Comparison of ENCODE assay signal across 8 mouse cellular contexts in genomic region chr2:93822045-93822749, GRCm38 (mm10). TPM values are rescaled to one million over a fixed set of nuclear protein-coding genes. Genes with fewer than 3 reads are reported as not detected.
A peak's percentile ranks its signal among the peaks of the same experiment; 100 is the strongest.
DNase-seq lines count a peak whose midpoint lies in the region; ATAC-seq lines count a peak whose summit lies in the region.

Ext2 (minus strand) TSS chr2:93822568.

- ATAC-seq in intestine, embryonic 14.5 days (replicated peaks; ENCODE audit: low FRiP score, low TSS enrichment, low read depth): peak; percentile 92

- no peaks in the 10 kb centered on the region for H3K9me3 ChIP-seq in intestine, embryonic 14.5 days (ENCODE audit: control insufficient read depth, low read length)

- under 1% methylated on average over 65 of the region's 66 CpGs for WGBS in intestine, embryonic 14.5 days

- no peak within 1 kb of the TSS for H3K27ac ChIP-seq in intestine, embryonic 14.5 days (ENCODE audit: low read depth)

- DNase-seq in adrenal gland, adult (ENCODE audit: inconsistent age in 2 of 2, low spot score in 1 of 2): peak; percentile 91 to 98
- DNase-seq in embryo, embryonic 10.5 days (ENCODE audit: low spot score): peak; percentile 92
- DNase-seq in gastrocnemius, postnatal 25 days: peak; percentile 81
- peak; percentile 93 for DNase-seq in intestine, embryonic 14.5 days (ENCODE audit: low spot score)
- DNase-seq in left cerebral cortex, postnatal 14 days (ENCODE audit: low spot score in 2 of 2): peak; percentile 79 to 95
- DNase-seq in mesoderm, embryonic 11.5 days (ENCODE audit: low read depth, low spot score): peak; percentile 92
- DNase-seq in right cerebral cortex, postnatal 36 days (ENCODE audit: low spot score in 2 of 2): peak; percentile 72 to 76
- peak; percentile 82 for DNase-seq in yolk sac, embryonic 10.5 days (ENCODE audit: low spot score)

- intact Hi-C loops in left cerebral cortex, postnatal 14 days (cut with DNase I): no loop called here

- no peaks in the 10 kb centered on the region for H3K27me3 ChIP-seq in intestine, embryonic 14.5 days (replicated peaks; ENCODE audit: control insufficient read depth, insufficient read depth, low read length)

- peak within 1 kb of the TSS; percentile 88 for H3K4me3 ChIP-seq in intestine, embryonic 14.5 days (ENCODE audit: low read depth, low read length)

- peak within 1 kb of the TSS; percentile 90 for H3K9ac ChIP-seq in intestine, embryonic 14.5 days (ENCODE audit: low read length)

- peaks cover 9% of the 10 kb centered on the region; the same call in 1 of the 2 replicates for H3K4me1 ChIP-seq in intestine, embryonic 14.5 days (replicated peaks; ENCODE audit: control insufficient read depth, insufficient read depth, low read length)

- peak within 1 kb of the TSS; percentile 78 for H3K4me2 ChIP-seq in intestine, embryonic 14.5 days (ENCODE audit: low read length)

- 0 out of 2 replicates have a peak, but pooled peaks cover 6% of the 10 kb centered on the region for H3K36me3 ChIP-seq in intestine, embryonic 14.5 days (ENCODE audit: control insufficient read depth, insufficient read depth, low read length)

RNA-seq across cellular contexts. Expression of gene Ext2, which starts in this region (rescaled TPM):
- total RNA-seq in gastrocnemius, postnatal 25 days (2021): 10 to 100 TPM; 30.7 to 34.6 TPM
- 109 and 110 TPM in 2 replicates for polyA plus RNA-seq in intestine, embryonic 14.5 days (2014; fragmentation: Nextera tagmentation; extraction: Ambion mirVana)
- 10 to 100 TPM; 53.6 to 55.7 TPM for total RNA-seq in left cerebral cortex, postnatal 14 days (2021)
